Mouse (Mus musculus): ENCODE results near the gene Olfr920. TPM values are rescaled to one million over a fixed set of nuclear protein-coding genes. Genes with fewer than 3 reads are reported as not detected.

Olfr920 gene
- 0.12 TPM in 2 replicates for total RNA-seq (2017)

GRCm38 (mm10) chr9:38751999-38752398 lies at the start of gene Olfr920:
Gene Olfr920 (plus strand): TSS chr9:38752299.
- no peak for ATAC-seq (ENCODE audit: extremely low read depth, insufficient number of reproducible peaks, low FRiP score, poor library complexity, severe bottlenecking)

GRCm38 (mm10) chr9:38718102-38718501 lies 34.0 kb upstream of the Olfr920 start, which contains the start of gene Vwa5a:
Gene Vwa5a (plus strand): TSS chr9:38718268.
- no peak for ATAC-seq (ENCODE audit: extremely low read depth, insufficient number of reproducible peaks, low FRiP score, poor library complexity, severe bottlenecking)

GRCm38 (mm10) chr9:38718927-38719441 lies 33.1 kb upstream of the Olfr920 start:
- ATAC-seq (ENCODE audit: extremely low read depth, insufficient number of reproducible peaks, low FRiP score, poor library complexity, severe bottlenecking): 0 out of 2 replicates have a peak, but pooled peaks have one; percentile 19

GRCm38 (mm10) chr9:38724044-38724443 lies 28.1 kb upstream of the Olfr920 start:
- no peak for ATAC-seq (ENCODE audit: extremely low read depth, insufficient number of reproducible peaks, low FRiP score, poor library complexity, severe bottlenecking)

- ATAC-seq (ENCODE audit: extremely low read depth, insufficient number of reproducible peaks, low FRiP score, poor library complexity, severe bottlenecking): no peak
Observed at GRCm38 (mm10) chr9:38728218-38728617, 23.9 kb upstream of the Olfr920 start.

- ATAC-seq (ENCODE audit: extremely low read depth, insufficient number of reproducible peaks, low FRiP score, poor library complexity, severe bottlenecking): no peak
Observed at GRCm38 (mm10) chr9:38741408-38741807, 10.7 kb upstream of the Olfr920 start.

- no peak for ATAC-seq (ENCODE audit: extremely low read depth, insufficient number of reproducible peaks, low FRiP score, poor library complexity, severe bottlenecking)
Observed at GRCm38 (mm10) chr9:38744619-38745315, 7.3 kb upstream of the Olfr920 start.

- no peak for ATAC-seq (ENCODE audit: extremely low read depth, insufficient number of reproducible peaks, low FRiP score, poor library complexity, severe bottlenecking)
Observed at GRCm38 (mm10) chr9:38772768-38773167, 20.7 kb downstream of the Olfr920 start, which contains the start of gene Olfr921. Gene Olfr921 (plus strand): TSS chr9:38773068.

GRCm38 (mm10) chr9:38792689-38793088 lies 40.6 kb downstream of the Olfr920 start:
- no peak for ATAC-seq (ENCODE audit: extremely low read depth, insufficient number of reproducible peaks, low FRiP score, poor library complexity, severe bottlenecking)

GRCm38 (mm10) chr9:38805696-38806095 lies 53.6 kb downstream of the Olfr920 start:
- ATAC-seq (ENCODE audit: extremely low read depth, insufficient number of reproducible peaks, low FRiP score, poor library complexity, severe bottlenecking): no peak

Other genes with a start within 250 kb of the Olfr920 start
- not detected in 2 replicates for gene Olfr911-ps1, start 230.7 kb upstream of the Olfr920 start, total RNA-seq (2017)
- not detected in 2 replicates for gene Olfr910, start 214.4 kb upstream of the Olfr920 start, total RNA-seq (2017)
- gene Olfr912, start 172.1 kb upstream of the Olfr920 start, total RNA-seq (2017): 0.12 TPM in 1 of 2 replicates, not detected in the other
- gene Olfr913, start 159.5 kb upstream of the Olfr920 start, total RNA-seq (2017): not detected in 2 replicates
- gene Olfr914, start 147.2 kb upstream of the Olfr920 start, total RNA-seq (2017): not detected in 2 replicates
- not detected in 2 replicates for gene Olfr916, start 92.4 kb upstream of the Olfr920 start, total RNA-seq (2017)
- not detected in 2 replicates for gene Olfr917, start 86.5 kb upstream of the Olfr920 start, total RNA-seq (2017)
- not detected in 2 replicates for gene Olfr918, start 77.7 kb upstream of the Olfr920 start, total RNA-seq (2017)
- not detected in 2 replicates for gene Olfr919, start 48.6 kb upstream of the Olfr920 start, total RNA-seq (2017)
- 9.8 and 10.4 TPM in 2 replicates for gene Vwa5a, start 34.0 kb upstream of the Olfr920 start, total RNA-seq (2017)
- gene Olfr921, start 20.8 kb downstream of the Olfr920 start, total RNA-seq (2017): not detected in 2 replicates
- gene Olfr922, start 62.3 kb downstream of the Olfr920 start, total RNA-seq (2017): not detected in 2 replicates
- not detected in 2 replicates for gene Olfr923, start 74.2 kb downstream of the Olfr920 start, total RNA-seq (2017)
- not detected in 2 replicates for gene Olfr924, start 92.2 kb downstream of the Olfr920 start, total RNA-seq (2017)
- gene Olfr26, start 102.8 kb downstream of the Olfr920 start, total RNA-seq (2017): not detected in 2 replicates
- gene Olfr926, start 124.8 kb downstream of the Olfr920 start, total RNA-seq (2017): not detected in 2 replicates
- not detected in 2 replicates for gene Olfr930, start 177.5 kb downstream of the Olfr920 start, total RNA-seq (2017)
- not detected in 2 replicates for gene Olfr933, start 220.0 kb downstream of the Olfr920 start, total RNA-seq (2017)
- gene Olfr934, start 236.0 kb downstream of the Olfr920 start, total RNA-seq (2017): not detected in 2 replicates
- not detected in 2 replicates for gene Olfr935, start 247.4 kb downstream of the Olfr920 start, total RNA-seq (2017)

Measured in neutrophil, adult 5-6 weeks (primary cell).